Mouse (Mus musculus) lung, embryonic 16.5 days (tissue): ENCODE data around the gene Chgb. TPM values are rescaled to one million over a fixed set of nuclear protein-coding genes. Genes with fewer than 3 reads are reported as not detected.
A peak's percentile ranks its signal among the peaks of the same experiment; 100 is the strongest.

ENCODE experiments used
- ATAC-seq: fragments of 200-750 bp; cut with Nextera tagmentation; 2 replicates; pipeline ENCODE4 v1.8.0; 2017; ENCODE audit warnings: low read depth, mild to moderate bottlenecking, moderate library complexity
- H3K27ac ChIP-seq: fragments of 300-500 bp; sonication (generic); 2 replicates; pipeline ENCODE4 v1.5.1; 2014; ENCODE audit warnings: mild to moderate bottlenecking, control low read depth, low read length
- H3K27me3 ChIP-seq: fragments of 300-500 bp; sonication (generic); 2 replicates; pipeline ENCODE4 v1.6.1; 2014; ENCODE audit warnings: low read depth, low read length, mixed read lengths; ENCODE audit not compliant: control insufficient read depth, insufficient read depth
- H3K36me3 ChIP-seq: fragments of 300-500 bp; sonication (generic); 2 replicates; pipeline ENCODE4 v1.6.1; 2014; ENCODE audit warnings: low read length; ENCODE audit not compliant: control insufficient read depth, insufficient read depth
- H3K4me1 ChIP-seq: fragments of 300-500 bp; sonication (generic); replicated peaks from 2 replicates; pipeline ENCODE4 v1.6.1; 2014; ENCODE audit warnings: low read length, mixed read lengths; ENCODE audit not compliant: control insufficient read depth, insufficient read depth
- H3K4me2 ChIP-seq: fragments of 300-500 bp; sonication (generic); 2 replicates; pipeline ENCODE4 v1.6.1; 2014; ENCODE audit warnings: low read depth, low read length, control low read depth
- H3K4me3 ChIP-seq: fragments of 300-500 bp; sonication (generic); 2 replicates; pipeline ENCODE4 v1.5.1; 2014; ENCODE audit warnings: mild to moderate bottlenecking, low read length, control low read depth
- H3K9ac ChIP-seq: fragments of 300-500 bp; sonication (generic); 2 replicates; pipeline ENCODE4 v1.6.1; 2014; ENCODE audit warnings: low read length, control low read depth
- H3K9me3 ChIP-seq: fragments of 300-500 bp; sonication (generic); 2 replicates; pipeline ENCODE4 v1.6.1; 2016; ENCODE audit warnings: low read length; ENCODE audit not compliant: control insufficient read depth
- WGBS: fragments of 180-500 bp; shearing (Covaris S2); extraction: QIAGEN DNeasy Blood & Tissue Kit; methylation state at CpG from one replicate; pipeline ENCODE4 v1.1.7; 2014; 5-methylcytosine and 5-hydroxymethylcytosine counted together
- polyA plus RNA-seq: library from polyadenylated mRNA; unstranded; fragments of >200 nt; fragmentation: Nextera tagmentation; extraction: Ambion mirVana; gene quantifications from 2 replicates; pipeline ENCODE4 v1.2.1, GENCODE M21; 2015

The Chgb gene
- polyA plus RNA-seq = 0.87 and 1.1 TPM in 2 replicates

DNA sequence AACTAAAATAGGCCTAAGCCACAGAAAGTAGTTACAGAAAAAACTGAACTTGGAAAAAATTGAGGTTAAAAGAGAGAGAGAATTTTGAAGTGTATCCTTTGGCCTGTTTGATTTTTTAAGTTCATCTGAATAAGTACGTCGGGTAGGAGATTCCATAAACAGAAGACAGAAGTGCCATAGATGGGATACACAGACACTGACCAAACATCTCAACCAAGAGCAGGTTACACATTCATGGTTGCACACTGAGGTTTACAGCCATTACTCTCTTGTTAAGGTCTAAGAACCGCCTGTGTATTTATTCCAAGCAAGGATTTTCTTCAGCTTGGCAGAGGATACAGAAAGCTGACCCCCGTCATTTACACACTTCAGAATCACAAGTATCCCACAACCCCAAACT is at the start of gene Chgb:
TSS of gene Chgb (plus strand) at position 301 of the 400 bp plus-strand sequence.
- no peaks in the 10 kb centered on the region for H3K36me3 ChIP-seq
- peak within 1 kb of the TSS; percentile 42 for H3K4me3 ChIP-seq
- H3K4me2 ChIP-seq = peak within 1 kb of the TSS; percentile 73
- WGBS = 10% methylated on average over 4 of the region's 4 CpGs
- H3K9me3 ChIP-seq = no peaks in the 10 kb centered on the region
- H3K4me1 ChIP-seq = peaks cover 4% of the 10 kb centered on the region; the same call in 1 of the 2 replicates
- no peak for ATAC-seq
- H3K9ac ChIP-seq = no peak within 1 kb of the TSS
- H3K27ac ChIP-seq = no peak within 1 kb of the TSS
- no peaks in the 10 kb centered on the region; the same call in 1 of the 2 replicates for H3K27me3 ChIP-seq

DNA sequence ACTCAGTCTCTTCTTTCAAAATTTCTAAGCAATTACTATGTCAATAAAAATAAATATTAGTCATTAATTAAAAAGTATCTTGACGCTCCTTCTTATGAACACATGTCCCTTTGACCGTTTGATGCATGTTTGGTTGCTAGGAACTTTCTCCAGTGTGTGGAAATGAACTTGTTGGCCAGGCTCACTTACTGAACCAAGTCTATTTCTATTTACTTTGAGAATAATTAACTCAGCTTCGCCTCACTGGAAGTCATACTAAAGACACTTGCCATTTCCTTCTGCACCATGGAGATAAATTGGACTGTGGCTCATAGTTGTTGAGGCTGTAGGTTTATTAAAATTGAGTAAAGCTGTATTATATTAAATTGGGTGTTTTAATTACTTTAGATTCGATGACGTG is 48.1 kb upstream of the Chgb start:
- Histone ChIP-seq H3K27ac (no peak overlapping the region), H3K9me3 (no peaks in the 10 kb centered on the region), H3K4me2 (no peak overlapping the region), H3K4me3 (no peak overlapping the region), H3K4me1 (no peaks in the 10 kb centered on the region), H3K9ac (no peak overlapping the region), H3K27me3 (no peaks in the 10 kb centered on the region), H3K36me3 (no peaks in the 10 kb centered on the region)
- ATAC-seq = no peak
- WGBS = 53% methylated on average over 5 of the region's 5 CpGs

DNA sequence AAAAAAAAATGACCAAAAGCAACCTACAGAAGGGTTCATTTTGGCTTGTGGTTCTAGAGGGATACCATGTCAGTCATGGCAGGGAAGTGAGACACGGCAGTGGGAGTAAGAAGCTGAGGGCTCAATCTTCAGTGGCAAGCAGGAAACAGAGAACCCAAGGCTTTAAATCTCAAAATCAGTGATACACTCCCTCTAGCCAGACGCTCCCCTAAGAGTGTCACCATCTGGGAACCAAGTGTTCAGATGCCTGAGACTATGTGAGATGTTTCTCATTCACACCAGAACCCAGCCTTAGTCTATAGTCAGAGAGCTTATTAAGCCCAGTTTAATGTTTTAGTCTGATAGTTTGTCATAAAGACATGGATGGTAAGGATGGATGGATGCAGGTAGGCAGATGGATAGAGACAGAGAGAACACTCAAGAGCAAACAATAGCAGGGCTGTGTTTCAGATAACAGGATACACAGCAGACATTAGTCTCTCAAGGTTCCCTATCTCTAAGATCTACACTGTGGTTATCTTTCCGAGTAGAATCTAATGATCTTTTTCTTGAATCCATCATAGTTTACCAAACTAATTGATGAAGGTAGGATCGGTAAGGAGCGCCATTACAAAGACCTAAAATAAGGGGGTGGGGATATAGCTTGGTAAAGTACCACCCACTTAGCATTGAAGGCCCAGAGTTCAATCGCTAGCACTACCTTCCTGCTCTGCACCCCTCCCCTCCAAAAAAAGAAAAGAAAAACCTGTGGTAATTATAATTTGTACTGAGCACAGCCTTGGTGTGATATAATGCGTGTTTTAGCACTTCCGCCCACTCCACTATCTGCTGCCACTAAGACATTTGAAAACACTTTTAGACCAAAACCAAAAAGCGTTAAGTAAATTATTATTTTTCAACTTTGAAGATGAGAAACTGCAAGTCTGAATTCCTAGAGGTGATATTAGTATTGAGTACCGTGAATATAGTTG is 47.2 kb upstream of the Chgb start:
- Histone ChIP-seq H3K27me3 (no peaks in the 10 kb centered on the region), H3K4me1 (no peaks in the 10 kb centered on the region), H3K4me2 (no peak overlapping the region), H3K36me3 (no peaks in the 10 kb centered on the region), H3K4me3 (no peak overlapping the region), H3K9me3 (no peaks in the 10 kb centered on the region), H3K27ac (no peak overlapping the region), H3K9ac (no peak overlapping the region)
- no peak for ATAC-seq
- WGBS = 88% methylated on average over 10 of the region's 10 CpGs

DNA sequence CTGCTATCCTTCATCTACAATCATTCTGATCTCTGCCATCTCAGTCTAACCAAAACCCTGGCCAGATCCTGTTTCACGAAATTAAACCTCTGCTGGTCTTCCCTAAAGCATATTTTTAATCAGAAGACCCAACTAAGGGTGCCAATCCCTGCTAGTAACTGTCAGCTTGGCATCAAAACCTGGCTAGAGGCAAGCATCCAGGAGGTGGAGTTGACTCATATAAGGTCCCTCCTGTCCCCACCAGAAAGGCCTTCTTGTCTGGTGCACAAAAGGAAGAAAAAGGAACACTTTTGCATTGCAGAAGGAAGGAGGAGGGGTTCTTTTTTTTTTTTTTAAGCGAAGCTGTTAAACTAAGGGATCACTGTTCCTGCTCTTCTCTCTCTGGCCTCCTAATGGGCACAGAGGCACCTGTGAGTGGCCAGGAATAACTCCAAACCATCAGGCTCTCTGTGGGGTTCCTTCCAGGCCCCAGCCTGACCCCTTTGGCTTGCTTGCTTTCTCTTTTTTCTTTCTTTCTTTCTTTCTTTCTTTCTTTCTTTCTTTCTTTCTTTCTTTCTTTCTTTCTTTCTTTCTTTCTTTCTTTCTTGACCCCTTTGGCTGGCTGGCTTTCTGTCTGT is 42.2 kb upstream of the Chgb start:
- Histone ChIP-seq H3K27me3 (no peaks in the 10 kb centered on the region), H3K36me3 (no peaks in the 10 kb centered on the region), H3K9ac (no peak overlapping the region), H3K4me3 (no peak overlapping the region), H3K4me2 (no peak overlapping the region), H3K9me3 (no peaks in the 10 kb centered on the region), H3K27ac (no peak overlapping the region), H3K4me1 (no peaks in the 10 kb centered on the region)
- ATAC-seq = no peak
- WGBS = 68% methylated on average over 2 of the region's 2 CpGs

DNA sequence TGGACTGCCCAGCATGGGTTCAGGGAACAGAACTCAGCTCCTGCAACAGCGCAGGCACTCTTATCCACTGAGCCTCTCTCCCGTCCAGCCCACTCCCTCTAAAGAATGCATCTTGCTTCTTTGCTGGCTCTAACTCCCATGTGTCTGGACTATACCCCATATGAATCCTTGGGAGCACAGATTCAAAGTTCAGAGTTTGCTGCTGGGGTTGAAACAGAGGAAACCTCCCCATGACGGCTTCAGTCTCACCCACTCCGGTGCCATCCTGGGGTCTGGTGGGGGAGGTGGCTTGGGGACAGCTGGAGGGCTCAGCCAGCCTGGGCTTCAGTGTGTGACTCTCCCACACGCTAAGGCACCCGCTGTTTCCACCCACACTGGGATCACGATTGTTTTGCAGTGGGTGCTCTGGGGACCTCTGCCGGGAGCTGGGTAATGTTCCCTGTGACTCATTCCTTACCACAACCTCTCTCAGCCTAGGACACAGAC is 39.2 kb upstream of the Chgb start:
- Histone ChIP-seq H3K4me2 (no peak overlapping the region), H3K9me3 (no peaks in the 10 kb centered on the region), H3K4me1 (no peaks in the 10 kb centered on the region), H3K9ac (no peak overlapping the region), H3K4me3 (no peak overlapping the region), H3K27ac (no peak overlapping the region), H3K27me3 (no peaks in the 10 kb centered on the region), H3K36me3 (no peaks in the 10 kb centered on the region)
- 69% methylated on average over 8 of the region's 8 CpGs for WGBS
- no peak for ATAC-seq

DNA sequence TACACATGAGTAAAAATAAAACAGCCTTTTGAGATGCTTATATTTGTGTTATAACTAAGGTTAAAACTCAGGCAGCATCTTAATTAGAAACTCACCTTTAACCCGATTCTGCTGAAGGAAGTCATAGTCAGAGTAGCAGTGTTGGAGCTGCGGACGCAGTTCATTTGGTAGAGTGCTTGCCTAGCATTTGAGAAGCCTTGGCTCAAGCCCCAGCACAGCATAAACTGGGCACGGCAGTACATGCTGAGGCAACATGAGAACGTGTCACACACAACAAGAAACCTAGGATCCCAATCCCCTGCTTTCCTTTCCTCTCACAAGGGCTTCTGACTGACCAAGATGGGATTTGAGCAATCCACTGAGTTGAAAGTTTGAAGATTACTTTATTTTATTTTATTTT is 36.2 kb upstream of the Chgb start:
- Histone ChIP-seq H3K27me3 (no peaks in the 10 kb centered on the region), H3K9ac (no peak overlapping the region), H3K27ac (no peak overlapping the region), H3K4me3 (no peak overlapping the region), H3K4me1 (no peaks in the 10 kb centered on the region), H3K36me3 (no peaks in the 10 kb centered on the region), H3K4me2 (no peak overlapping the region), H3K9me3 (no peaks in the 10 kb centered on the region)
- no peak for ATAC-seq
- 91% methylated on average over 5 of the region's 5 CpGs for WGBS

DNA sequence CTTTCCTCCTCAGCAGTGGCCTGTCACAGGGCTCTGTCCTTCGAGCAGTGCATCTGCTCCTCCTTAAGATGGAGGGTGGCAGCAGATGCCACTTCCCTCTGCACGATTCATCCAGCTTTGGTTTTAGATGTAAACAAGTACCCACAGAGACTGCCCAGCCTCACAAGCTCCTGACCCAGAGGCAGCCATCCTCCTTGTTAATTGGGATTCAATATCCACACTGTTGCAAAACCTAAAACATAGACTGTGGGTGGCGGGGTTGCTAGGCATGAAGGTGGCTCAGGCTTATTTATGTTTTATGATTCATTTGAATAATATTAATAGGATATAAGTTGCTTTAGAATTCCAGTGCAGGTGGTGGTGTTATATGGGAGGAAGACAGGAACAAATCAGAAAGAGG is 35.0 kb upstream of the Chgb start:
- Histone ChIP-seq H3K4me1 (no peaks in the 10 kb centered on the region), H3K27me3 (no peaks in the 10 kb centered on the region), H3K36me3 (no peaks in the 10 kb centered on the region), H3K4me3 (no peak overlapping the region), H3K9me3 (no peaks in the 10 kb centered on the region), H3K27ac (no peak overlapping the region), H3K9ac (no peak overlapping the region), H3K4me2 (no peak overlapping the region)
- WGBS = 82% methylated on average over 3 of the region's 3 CpGs
- ATAC-seq = no peak

DNA sequence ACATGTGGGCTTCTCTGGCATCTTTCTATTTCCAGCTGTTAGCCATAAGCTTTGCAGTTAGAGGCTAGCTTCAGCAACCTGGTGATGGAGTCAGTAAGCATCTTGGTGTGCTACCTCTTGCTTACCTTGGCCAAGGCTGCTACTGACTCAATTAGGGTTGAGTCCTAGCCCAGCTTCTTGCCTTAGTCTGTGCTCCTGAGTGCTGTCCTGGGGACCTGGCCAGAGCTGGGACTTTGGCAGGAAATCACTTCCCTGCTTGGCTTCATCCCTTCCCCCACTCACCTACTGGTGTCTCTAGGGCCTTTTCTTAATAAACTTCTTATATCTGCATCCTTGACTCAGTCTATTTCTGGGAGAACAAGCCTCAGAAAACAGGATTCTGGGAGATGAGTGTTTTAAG is 30.4 kb upstream of the Chgb start:
- Histone ChIP-seq H3K4me2 (no peak overlapping the region), H3K36me3 (no peaks in the 10 kb centered on the region), H3K9ac (no peak overlapping the region), H3K4me3 (no peak overlapping the region), H3K27ac (no peak overlapping the region), H3K27me3 (no peaks in the 10 kb centered on the region), H3K4me1 (no peaks in the 10 kb centered on the region), H3K9me3 (no peaks in the 10 kb centered on the region)
- ATAC-seq = no peak
